Mouse (Mus musculus): Measurements from ENCODE around the gene Olfr1450. TPM values are rescaled to one million over a fixed set of nuclear protein-coding genes. Genes with fewer than 3 reads are reported as not detected.

Gene Olfr1450
- polyA plus RNA-seq (2015; fragmentation: Illumina TruSeq; extraction: RNeasy Lipid Tissue Mini Kit (QIAGEN cat#74804); ENCODE audit: insufficient read depth, low replicate concordance), result not detected

DNA sequence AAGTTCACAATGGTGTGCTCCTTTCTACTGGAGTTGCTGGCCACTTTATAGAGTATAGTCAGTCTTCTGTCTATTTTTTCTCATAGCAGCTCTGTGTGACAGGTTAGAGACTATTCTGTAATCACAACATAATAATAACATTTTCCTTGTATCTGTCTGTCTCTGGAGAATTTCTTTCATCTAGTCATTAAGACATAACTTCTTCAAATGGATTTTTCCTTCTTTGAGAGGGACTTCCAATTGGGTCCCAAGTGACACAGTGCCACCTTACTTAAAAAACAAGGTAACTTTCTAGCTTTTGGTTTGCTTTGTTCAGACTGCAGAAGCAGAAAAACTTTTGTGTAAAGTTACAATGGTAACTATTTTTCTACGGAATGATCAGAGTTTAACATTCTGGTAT lies at the start of gene Olfr1450:
Gene Olfr1450 (plus strand): TSS at position 301 of the 400 bp plus-strand sequence.

GRCm38 (mm10) chr19:12903643-12904042 lies 46.4 kb upstream of the Olfr1450 start, which contains the start of gene Olfr1447:
Gene Olfr1447 (minus strand): TSS chr19:12903743.

GRCm38 (mm10) chr19:12924319-12924718 lies 25.7 kb upstream of the Olfr1450 start, which contains the start of gene Olfr1448:
Gene Olfr1448 (minus strand): TSS chr19:12924419.

GRCm38 (mm10) chr19:12930540-12930939 lies 19.5 kb upstream of the Olfr1450 start, which contains the start of gene Olfr1449:
Gene Olfr1449 (plus strand): TSS chr19:12930840.

DNA sequence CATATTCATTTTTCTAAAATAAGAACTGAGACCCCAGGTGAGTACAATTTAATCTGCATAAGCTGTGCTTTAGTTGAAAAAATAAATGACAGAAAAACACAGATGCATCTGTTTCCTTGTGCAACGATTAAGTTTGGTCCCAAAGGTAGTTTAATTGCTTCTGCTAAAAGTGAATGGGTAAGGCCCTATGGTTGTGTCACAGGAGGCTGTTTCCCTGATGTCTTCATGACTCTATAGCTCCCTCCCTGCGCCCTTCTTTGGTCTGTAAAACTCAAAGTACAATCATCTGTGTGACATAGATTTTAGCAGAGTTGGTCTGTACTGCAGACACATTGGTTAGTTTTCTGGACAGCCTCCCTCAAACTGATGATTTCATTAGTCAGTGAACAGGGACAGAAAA lies 44.7 kb downstream of the Olfr1450 start, which contains the start of gene Olfr1451:
Gene Olfr1451 (plus strand): TSS at position 301 of the 400 bp plus-strand sequence.

Other genes starting within 250 kb of the Olfr1450 start
- 3.0 TPM for gene Cntf, start 184.6 kb upstream of the Olfr1450 start, polyA plus RNA-seq (2015; fragmentation: Illumina TruSeq; extraction: RNeasy Lipid Tissue Mini Kit (QIAGEN cat#74804); ENCODE audit: insufficient read depth, low replicate concordance)
- 89.9 TPM for gene Zfp91, start 154.1 kb upstream of the Olfr1450 start, polyA plus RNA-seq (2015; fragmentation: Illumina TruSeq; extraction: RNeasy Lipid Tissue Mini Kit (QIAGEN cat#74804); ENCODE audit: insufficient read depth, low replicate concordance)
- 86.4 TPM for gene Lpxn, start 154.1 kb upstream of the Olfr1450 start, polyA plus RNA-seq (2015; fragmentation: Illumina TruSeq; extraction: RNeasy Lipid Tissue Mini Kit (QIAGEN cat#74804); ENCODE audit: insufficient read depth, low replicate concordance)
- 0.37 TPM for gene Gm5244, start 103.6 kb upstream of the Olfr1450 start, polyA plus RNA-seq (2015; fragmentation: Illumina TruSeq; extraction: RNeasy Lipid Tissue Mini Kit (QIAGEN cat#74804); ENCODE audit: insufficient read depth, low replicate concordance)
- gene Olfr1444, start 93.0 kb upstream of the Olfr1450 start, polyA plus RNA-seq (2015; fragmentation: Illumina TruSeq; extraction: RNeasy Lipid Tissue Mini Kit (QIAGEN cat#74804); ENCODE audit: insufficient read depth, low replicate concordance), result 0.65 TPM
- not detected for gene Olfr1445, start 66.4 kb upstream of the Olfr1450 start, polyA plus RNA-seq (2015; fragmentation: Illumina TruSeq; extraction: RNeasy Lipid Tissue Mini Kit (QIAGEN cat#74804); ENCODE audit: insufficient read depth, low replicate concordance)
- gene Olfr1446, start 56.7 kb upstream of the Olfr1450 start, polyA plus RNA-seq (2015; fragmentation: Illumina TruSeq; extraction: RNeasy Lipid Tissue Mini Kit (QIAGEN cat#74804); ENCODE audit: insufficient read depth, low replicate concordance), result not detected
- gene Olfr1447, start 46.5 kb upstream of the Olfr1450 start, polyA plus RNA-seq (2015; fragmentation: Illumina TruSeq; extraction: RNeasy Lipid Tissue Mini Kit (QIAGEN cat#74804); ENCODE audit: insufficient read depth, low replicate concordance), result not detected
- not detected for gene Olfr1448, start 25.8 kb upstream of the Olfr1450 start, polyA plus RNA-seq (2015; fragmentation: Illumina TruSeq; extraction: RNeasy Lipid Tissue Mini Kit (QIAGEN cat#74804); ENCODE audit: insufficient read depth, low replicate concordance)
- gene Olfr1449, start 19.4 kb upstream of the Olfr1450 start, polyA plus RNA-seq (2015; fragmentation: Illumina TruSeq; extraction: RNeasy Lipid Tissue Mini Kit (QIAGEN cat#74804); ENCODE audit: insufficient read depth, low replicate concordance), result not detected
- not detected for gene Olfr1451, start 44.8 kb downstream of the Olfr1450 start, polyA plus RNA-seq (2015; fragmentation: Illumina TruSeq; extraction: RNeasy Lipid Tissue Mini Kit (QIAGEN cat#74804); ENCODE audit: insufficient read depth, low replicate concordance)
- not detected for gene Olfr1453, start 78.1 kb downstream of the Olfr1450 start, polyA plus RNA-seq (2015; fragmentation: Illumina TruSeq; extraction: RNeasy Lipid Tissue Mini Kit (QIAGEN cat#74804); ENCODE audit: insufficient read depth, low replicate concordance)
- not detected for gene Olfr1454, start 110.4 kb downstream of the Olfr1450 start, polyA plus RNA-seq (2015; fragmentation: Illumina TruSeq; extraction: RNeasy Lipid Tissue Mini Kit (QIAGEN cat#74804); ENCODE audit: insufficient read depth, low replicate concordance)
- gene Olfr1457, start 147.6 kb downstream of the Olfr1450 start, polyA plus RNA-seq (2015; fragmentation: Illumina TruSeq; extraction: RNeasy Lipid Tissue Mini Kit (QIAGEN cat#74804); ENCODE audit: insufficient read depth, low replicate concordance), result not detected
- not detected for gene Olfr1458, start 156.5 kb downstream of the Olfr1450 start, polyA plus RNA-seq (2015; fragmentation: Illumina TruSeq; extraction: RNeasy Lipid Tissue Mini Kit (QIAGEN cat#74804); ENCODE audit: insufficient read depth, low replicate concordance)
- not detected for gene Olfr1459, start 199.3 kb downstream of the Olfr1450 start, polyA plus RNA-seq (2015; fragmentation: Illumina TruSeq; extraction: RNeasy Lipid Tissue Mini Kit (QIAGEN cat#74804); ENCODE audit: insufficient read depth, low replicate concordance)
- gene Olfr1461, start 212.7 kb downstream of the Olfr1450 start, polyA plus RNA-seq (2015; fragmentation: Illumina TruSeq; extraction: RNeasy Lipid Tissue Mini Kit (QIAGEN cat#74804); ENCODE audit: insufficient read depth, low replicate concordance), result not detected
- not detected for gene Olfr1462, start 235.5 kb downstream of the Olfr1450 start, polyA plus RNA-seq (2015; fragmentation: Illumina TruSeq; extraction: RNeasy Lipid Tissue Mini Kit (QIAGEN cat#74804); ENCODE audit: insufficient read depth, low replicate concordance)